Mouse (Mus musculus) stomach, postnatal 0 days (tissue): ENCODE measurements around the gene Ropn1l.

ENCODE experiments used
- CTCF ChIP-seq: IDR thresholded peaks from 2 replicates; pipeline ENCODE4 v1.5.1; 2016; ENCODE audit warnings: antibody characterized with exemption, low read depth, mild to moderate bottlenecking, moderate library complexity
- EP300 ChIP-seq: optimal IDR thresholded peaks from 2 replicates; pipeline ENCODE3; 2016; ENCODE audit warnings: antibody characterized with exemption

GRCm38 (mm10) chr15:31472645-31473574, 19.4 kb upstream of the Ropn1l start:
- TF ChIP-seq CTCF, result no peak
- TF ChIP-seq EP300, result no peak
